Mouse (Mus musculus): Measurements from ENCODE around the gene Cldn18. TPM values are rescaled to one million over a fixed set of nuclear protein-coding genes. Genes with fewer than 3 reads are reported as not detected.

Gene Cldn18
- polyA plus RNA-seq (2015; fragmentation: Nextera tagmentation; extraction: Ambion mirVana) = 0.20 TPM in 1 of 2 replicates, not detected in the other

DNA sequence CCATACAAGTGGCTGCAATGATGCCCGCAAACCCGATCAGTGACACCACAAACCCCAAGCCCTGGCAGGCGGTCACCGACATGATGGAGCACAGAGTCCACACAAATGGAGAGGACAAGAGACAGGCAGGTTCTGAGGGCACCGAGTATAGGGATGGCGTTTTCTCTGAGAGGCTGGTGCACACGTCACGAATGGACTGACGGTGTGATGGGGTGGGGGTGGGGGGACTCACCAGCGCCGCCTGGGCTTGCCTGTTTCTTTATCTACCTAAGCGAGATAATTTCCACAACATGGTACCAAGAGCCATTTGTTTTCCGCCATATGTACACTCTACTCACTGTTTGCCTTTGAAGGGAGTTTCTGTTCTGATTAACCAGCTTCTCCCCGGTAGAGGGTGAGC is at the start of gene Cldn18:
Gene Cldn18, minus strand, starts transcription at position 134 of the 400 bp plus-strand sequence.
- H3K9me3 ChIP-seq (replicated peaks) = no peaks in the 10 kb centered on the region
- H3K4me1 ChIP-seq (replicated peaks) = no peaks in the 10 kb centered on the region
- no peak for DNase-seq
- H3K9ac ChIP-seq = no peak within 1 kb of the TSS
- H3K27me3 ChIP-seq = no peaks in the 10 kb centered on the region
- H3K27ac ChIP-seq = no peak within 1 kb of the TSS
- WGBS (ENCODE audit: insufficient replicate concordance) = 75% methylated on average over 14 of the region's 14 CpGs
- H3K4me2 ChIP-seq = no peak within 1 kb of the TSS
- H3K36me3 ChIP-seq = no peaks in the 10 kb centered on the region
- no peak for ATAC-seq (ENCODE audit: low read depth)
- no peak within 1 kb of the TSS for H3K4me3 ChIP-seq (replicated peaks)

DNA sequence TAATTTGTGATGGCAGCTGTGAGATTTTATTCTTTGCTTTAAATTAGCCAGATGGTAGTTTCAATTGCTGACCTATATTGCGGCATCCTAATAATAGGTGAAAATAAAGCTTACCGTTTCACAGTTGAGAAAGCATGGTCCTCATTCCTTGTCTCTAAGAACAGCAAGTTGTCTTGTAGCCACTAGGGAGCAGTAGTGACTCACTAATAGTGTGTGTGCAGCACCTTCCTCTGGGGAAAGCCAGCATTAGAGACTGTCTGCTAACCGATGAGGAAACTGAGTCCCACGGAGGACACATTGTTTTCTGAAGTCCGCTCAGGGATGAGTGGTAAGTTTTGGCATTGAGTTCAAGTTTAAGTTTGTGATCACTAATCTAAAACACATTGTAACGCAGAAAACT is 46.5 kb upstream of the Cldn18 start:
- 54% methylated on average over 6 of the region's 6 CpGs for WGBS (ENCODE audit: insufficient replicate concordance)
- DNase-seq (no peak), ATAC-seq (ENCODE audit: low read depth) (no peak)
- Histone ChIP-seq H3K27me3 (no peaks in the 10 kb centered on the region), H3K4me3 (replicated peaks) (no peak overlapping the region), H3K27ac (no peak overlapping the region), H3K9me3 (replicated peaks) (no peaks in the 10 kb centered on the region), H3K4me1 (replicated peaks) (no peaks in the 10 kb centered on the region), H3K9ac (no peak overlapping the region), H3K4me2 (no peak overlapping the region), H3K36me3 (no peaks in the 10 kb centered on the region)

DNA sequence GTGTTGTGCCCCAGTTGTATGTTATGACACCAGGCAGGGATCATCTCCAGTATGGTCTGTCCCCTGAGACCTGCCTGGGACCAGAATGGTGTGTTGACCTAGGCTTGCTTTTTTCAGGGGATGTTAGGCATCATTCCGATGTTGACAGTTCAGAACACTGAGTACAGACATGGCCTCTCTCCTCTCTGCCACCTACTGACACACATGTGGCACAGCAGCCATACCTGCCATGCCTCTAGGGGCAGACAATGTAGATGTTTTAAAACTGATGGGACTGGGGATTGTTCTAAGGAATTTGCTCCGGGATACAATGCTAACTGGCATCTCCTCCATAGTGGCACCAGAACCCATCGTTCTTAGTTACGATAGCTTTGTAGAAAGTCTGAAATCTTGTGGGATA is 33.2 kb upstream of the Cldn18 start:
- Histone ChIP-seq H3K27me3 (no peaks in the 10 kb centered on the region), H3K4me2 (no peak overlapping the region), H3K9ac (no peak overlapping the region), H3K27ac (no peak overlapping the region), H3K36me3 (no peaks in the 10 kb centered on the region), H3K9me3 (replicated peaks) (no peaks in the 10 kb centered on the region), H3K4me1 (replicated peaks) (no peaks in the 10 kb centered on the region), H3K4me3 (replicated peaks) (no peak overlapping the region)
- DNase-seq (no peak), ATAC-seq (ENCODE audit: low read depth) (no peak)
- 69% methylated on average over 4 of the region's 4 CpGs for WGBS (ENCODE audit: insufficient replicate concordance)

DNA sequence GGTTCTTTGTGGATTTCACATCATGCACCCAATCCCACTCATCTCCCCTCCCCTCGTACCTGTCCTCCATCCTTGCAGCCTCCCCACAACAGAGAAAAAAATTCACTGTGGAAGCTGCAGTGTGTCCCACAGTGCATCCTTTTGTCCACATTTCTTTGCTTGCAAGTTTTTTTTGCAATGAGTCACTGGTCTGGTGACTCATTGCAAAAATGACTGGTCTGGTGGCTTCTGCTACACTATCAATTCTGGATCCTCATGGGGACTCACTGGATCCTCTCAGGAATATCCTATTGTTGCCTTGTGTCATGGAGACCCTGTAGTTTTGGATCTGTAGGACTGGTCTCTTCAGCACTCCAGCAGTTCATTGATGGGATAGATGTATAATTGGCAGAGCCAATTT is 31.2 kb upstream of the Cldn18 start:
- ATAC-seq (ENCODE audit: low read depth) = no peak
- Histone ChIP-seq H3K9ac (no peak overlapping the region), H3K4me2 (no peak overlapping the region), H3K27me3 (no peaks in the 10 kb centered on the region), H3K36me3 (no peaks in the 10 kb centered on the region), H3K4me3 (replicated peaks) (no peak overlapping the region), H3K9me3 (replicated peaks) (0 out of 2 replicates have a peak, but pooled peaks cover 4% of the 10 kb centered on the region), H3K4me1 (replicated peaks) (no peaks in the 10 kb centered on the region), H3K27ac (no peak overlapping the region)
- no peak for DNase-seq
- WGBS (ENCODE audit: insufficient replicate concordance) = 68% methylated on average over 1 of the region's 1 CpGs

DNA sequence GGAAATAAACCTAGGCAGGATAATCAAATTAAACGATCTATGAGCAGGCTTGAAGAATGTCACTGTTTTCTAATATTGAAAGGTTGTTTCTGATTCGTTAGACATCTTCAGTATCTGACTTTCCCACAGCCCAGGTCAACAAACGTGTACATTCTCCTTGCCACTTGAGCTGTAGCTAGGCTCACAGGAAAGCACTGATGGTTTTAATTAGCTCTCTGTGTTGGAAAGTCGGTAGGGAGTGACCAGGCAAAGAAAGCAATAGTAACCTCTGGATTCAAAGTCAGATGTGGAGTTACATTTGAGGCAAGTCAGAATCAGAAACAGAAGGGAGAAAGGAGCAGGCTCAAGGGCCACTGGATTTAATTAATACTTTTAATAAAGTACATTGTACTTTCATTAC is 30.7 kb upstream of the Cldn18 start:
- DNase-seq = no peak
- Histone ChIP-seq H3K27me3 (no peaks in the 10 kb centered on the region), H3K36me3 (no peaks in the 10 kb centered on the region), H3K4me1 (replicated peaks) (no peaks in the 10 kb centered on the region), H3K27ac (no peak overlapping the region), H3K9me3 (replicated peaks) (0 out of 2 replicates have a peak, but pooled peaks cover 4% of the 10 kb centered on the region), H3K4me3 (replicated peaks) (no peak overlapping the region), H3K4me2 (no peak overlapping the region), H3K9ac (no peak overlapping the region)
- 51% methylated on average over 4 of the region's 4 CpGs for WGBS (ENCODE audit: insufficient replicate concordance)
- ATAC-seq (ENCODE audit: low read depth) = no peak

DNA sequence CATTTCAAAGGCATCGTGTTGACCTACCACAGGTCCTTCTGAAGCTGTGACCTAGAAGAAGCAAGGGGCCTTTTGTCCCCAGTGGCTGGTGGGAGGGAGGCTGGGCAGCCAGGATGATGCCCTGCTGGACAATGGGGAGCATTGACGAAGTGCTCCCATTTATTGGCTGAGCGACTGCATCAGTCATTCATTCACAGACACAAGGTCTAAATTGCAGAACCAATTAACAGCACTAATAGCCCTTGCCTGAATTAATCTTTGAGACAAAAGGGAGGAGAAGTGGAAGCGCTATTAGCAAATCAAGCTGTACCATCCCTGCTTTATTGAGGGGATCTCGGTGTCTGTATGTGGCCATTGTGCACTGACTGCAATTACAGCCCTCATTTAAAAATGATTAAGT is 27.5 kb upstream of the Cldn18 start:
- Histone ChIP-seq H3K4me3 (replicated peaks) (no peak overlapping the region), H3K4me1 (replicated peaks) (no peaks in the 10 kb centered on the region), H3K9me3 (replicated peaks) (0 out of 2 replicates have a peak, but pooled peaks cover 4% of the 10 kb centered on the region), H3K27ac (no peak overlapping the region), H3K36me3 (no peaks in the 10 kb centered on the region), H3K4me2 (no peak overlapping the region), H3K27me3 (no peaks in the 10 kb centered on the region), H3K9ac (no peak overlapping the region)
- WGBS (ENCODE audit: insufficient replicate concordance) = 78% methylated on average over 5 of the region's 5 CpGs
- no peak for ATAC-seq (ENCODE audit: low read depth)
- no peak for DNase-seq

DNA sequence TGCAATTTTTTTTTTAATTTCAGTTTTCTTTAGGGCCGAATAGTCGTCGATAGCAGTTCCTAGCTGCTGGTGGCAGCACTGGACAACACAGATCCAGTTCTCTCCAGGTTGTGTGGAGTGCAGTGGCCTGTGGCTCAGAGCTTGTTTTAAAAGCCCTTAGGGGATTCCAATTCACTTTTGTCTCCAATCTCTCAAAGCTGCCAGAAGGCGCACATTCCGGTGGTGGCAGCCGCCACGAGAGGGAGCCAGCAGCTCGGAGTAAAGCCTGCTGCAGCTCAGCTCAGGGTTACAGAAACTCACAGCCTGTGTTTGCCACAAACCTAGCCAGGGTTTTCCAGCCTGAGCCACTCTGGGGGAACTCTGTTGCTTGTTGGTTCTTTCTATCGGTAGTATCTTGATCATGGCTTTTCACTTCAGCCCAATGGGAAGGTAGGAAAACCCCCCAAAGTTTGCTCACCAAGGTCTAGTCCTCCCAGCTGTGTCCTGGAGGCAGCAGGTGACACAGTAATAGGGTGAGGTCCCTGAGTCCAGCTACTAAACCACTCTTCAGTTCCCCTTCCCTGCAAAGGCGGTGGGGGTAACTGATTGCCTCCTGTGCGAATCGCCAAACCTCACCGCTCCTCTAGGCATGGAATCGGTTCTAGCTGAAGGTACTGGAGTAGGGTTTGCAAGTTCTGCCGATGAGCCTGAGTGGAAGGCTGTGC is 13.0 kb upstream of the Cldn18 start:
- no peaks in the 10 kb centered on the region for H3K27me3 ChIP-seq
- H3K4me2 ChIP-seq = no peak overlapping the region
- no peak overlapping the region for H3K4me3 ChIP-seq (replicated peaks)
- no peaks in the 10 kb centered on the region for H3K36me3 ChIP-seq
- 35% methylated on average over 15 of the region's 15 CpGs for WGBS (ENCODE audit: insufficient replicate concordance)
- H3K27ac ChIP-seq = no peak overlapping the region
- 0 out of 2 replicates have a peak, but pooled peaks cover 1% of the 10 kb centered on the region for H3K9me3 ChIP-seq (replicated peaks)
- no peak overlapping the region for H3K9ac ChIP-seq
- ATAC-seq (ENCODE audit: low read depth) (no peak), DNase-seq (no peak)
- H3K4me1 ChIP-seq (replicated peaks) = no peaks in the 10 kb centered on the region

DNA sequence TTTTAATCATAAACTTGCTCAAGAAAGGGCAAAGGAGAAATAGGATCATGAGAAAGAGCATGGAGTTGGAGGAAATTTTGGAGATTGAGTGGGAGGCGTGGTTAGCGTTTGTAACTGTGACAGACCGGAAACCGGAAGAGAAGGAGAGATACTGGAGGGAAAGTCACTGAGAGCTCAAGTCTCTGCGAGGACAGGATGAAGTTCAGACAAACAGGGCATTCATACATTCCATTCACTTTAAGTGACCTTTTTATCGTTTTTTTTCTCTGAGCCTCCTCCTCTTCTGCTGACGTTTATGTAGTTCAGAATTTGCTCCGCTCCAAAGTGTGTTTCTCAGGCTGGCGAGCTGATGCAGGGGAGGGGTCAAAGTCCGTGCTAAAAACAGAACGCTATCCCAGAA is 10.8 kb upstream of the Cldn18 start:
- 50% methylated on average over 11 of the region's 11 CpGs for whole genome bisulfite sequencing (ENCODE audit: insufficient replicate concordance)
- DNase-seq (no peak), ATAC-seq (ENCODE audit: low read depth) (no peak)
- no peaks in the 10 kb centered on the region for H3K9me3 ChIP-seq (replicated peaks)
- no peak overlapping the region for H3K4me2 ChIP-seq
- no peaks in the 10 kb centered on the region for H3K36me3 ChIP-seq
- H3K9ac ChIP-seq = no peak overlapping the region
- no peak overlapping the region for H3K27ac ChIP-seq
- no peaks in the 10 kb centered on the region for H3K27me3 ChIP-seq
- H3K4me3 ChIP-seq (replicated peaks) = no peak overlapping the region
- H3K4me1 ChIP-seq (replicated peaks) = no peaks in the 10 kb centered on the region

DNA sequence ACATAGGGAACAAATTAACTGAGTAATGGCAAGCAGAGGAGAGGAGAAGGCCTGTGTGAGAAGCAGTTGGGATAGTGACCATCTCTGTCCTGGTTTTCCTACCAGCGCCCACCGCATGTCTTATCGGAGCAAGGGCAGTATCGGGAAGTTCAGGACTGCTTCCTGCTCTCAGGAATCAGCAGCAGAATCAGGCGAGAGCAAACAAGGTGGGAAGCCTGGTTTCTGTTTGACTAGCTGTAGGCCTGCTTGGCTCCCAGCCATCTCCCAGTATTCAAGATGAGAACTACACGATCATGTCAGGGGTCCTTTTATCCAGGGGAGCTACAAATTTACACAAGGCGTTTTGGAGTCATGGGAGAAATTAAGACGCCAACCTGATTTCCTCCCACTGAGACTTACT is 8.2 kb upstream of the Cldn18 start:
- H3K9me3 ChIP-seq (replicated peaks) = no peaks in the 10 kb centered on the region
- H3K36me3 ChIP-seq = no peaks in the 10 kb centered on the region
- H3K27ac ChIP-seq = no peak overlapping the region
- H3K9ac ChIP-seq = no peak overlapping the region
- DNase-seq (no peak), ATAC-seq (ENCODE audit: low read depth) (no peak)
- WGBS (ENCODE audit: insufficient replicate concordance) = 49% methylated on average over 8 of the region's 8 CpGs
- H3K4me3 ChIP-seq (replicated peaks) = no peak overlapping the region
- H3K27me3 ChIP-seq = no peaks in the 10 kb centered on the region
- H3K4me2 ChIP-seq = no peak overlapping the region
- no peaks in the 10 kb centered on the region for H3K4me1 ChIP-seq (replicated peaks)

DNA sequence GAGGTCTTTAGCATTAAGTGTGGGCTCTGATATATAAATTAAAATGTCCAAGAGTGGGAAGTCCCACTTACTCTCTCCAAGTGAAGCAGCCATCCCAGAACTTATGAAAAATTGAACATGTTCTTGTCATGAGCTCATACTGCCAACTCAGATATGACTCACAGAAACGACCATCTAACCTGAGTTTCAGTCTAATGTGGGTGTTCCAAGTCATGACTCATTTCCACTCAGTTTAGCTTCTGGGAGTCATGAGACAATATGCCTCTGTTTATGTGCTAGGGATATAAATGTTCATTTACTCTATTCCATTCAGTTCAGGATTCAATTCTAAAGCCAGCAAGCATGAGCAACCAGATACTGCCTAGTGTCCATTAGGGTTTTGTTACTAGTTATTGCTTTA is 2.9 kb upstream of the Cldn18 start:
- Histone ChIP-seq H3K4me1 (replicated peaks) (no peaks in the 10 kb centered on the region), H3K36me3 (no peaks in the 10 kb centered on the region), H3K4me3 (replicated peaks) (no peak overlapping the region), H3K9ac (no peak overlapping the region), H3K4me2 (no peak overlapping the region), H3K9me3 (replicated peaks) (no peaks in the 10 kb centered on the region), H3K27me3 (no peaks in the 10 kb centered on the region), H3K27ac (no peak overlapping the region)
- DNase-seq (no peak), ATAC-seq (ENCODE audit: low read depth) (no peak)
- 13% methylated on average over 1 of the region's 1 CpGs for WGBS (ENCODE audit: insufficient replicate concordance)

DNA sequence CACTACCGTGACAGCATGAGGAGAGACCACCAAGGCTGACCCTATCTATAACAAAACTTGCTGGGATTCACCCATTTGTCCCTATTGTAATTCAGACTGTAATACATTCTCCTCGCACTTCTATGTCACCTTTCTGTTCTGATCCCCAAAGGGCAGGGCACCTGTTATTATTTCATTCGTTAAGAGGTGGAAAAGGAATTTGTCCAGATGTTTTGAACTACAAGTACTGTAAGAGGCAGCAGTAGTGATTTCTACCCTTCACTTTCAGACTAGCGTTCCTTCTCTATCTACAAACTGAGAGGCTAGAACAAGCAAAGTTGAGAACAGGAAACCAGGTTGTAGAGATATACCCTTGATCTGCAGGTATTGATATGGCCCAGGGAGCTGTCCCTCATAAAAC is 6.8 kb downstream of the Cldn18 start:
- H3K9ac ChIP-seq = no peak overlapping the region
- no peak overlapping the region for H3K4me2 ChIP-seq
- H3K27me3 ChIP-seq = no peaks in the 10 kb centered on the region
- H3K27ac ChIP-seq = no peak overlapping the region
- ATAC-seq (ENCODE audit: low read depth) (no peak), DNase-seq (no peak)
- H3K36me3 ChIP-seq = no peaks in the 10 kb centered on the region
- H3K9me3 ChIP-seq (replicated peaks) = no peaks in the 10 kb centered on the region
- no peak overlapping the region for H3K4me3 ChIP-seq (replicated peaks)
- WGBS (ENCODE audit: insufficient replicate concordance) = 55% methylated on average over 4 of the region's 4 CpGs
- H3K4me1 ChIP-seq (replicated peaks) = no peaks in the 10 kb centered on the region

DNA sequence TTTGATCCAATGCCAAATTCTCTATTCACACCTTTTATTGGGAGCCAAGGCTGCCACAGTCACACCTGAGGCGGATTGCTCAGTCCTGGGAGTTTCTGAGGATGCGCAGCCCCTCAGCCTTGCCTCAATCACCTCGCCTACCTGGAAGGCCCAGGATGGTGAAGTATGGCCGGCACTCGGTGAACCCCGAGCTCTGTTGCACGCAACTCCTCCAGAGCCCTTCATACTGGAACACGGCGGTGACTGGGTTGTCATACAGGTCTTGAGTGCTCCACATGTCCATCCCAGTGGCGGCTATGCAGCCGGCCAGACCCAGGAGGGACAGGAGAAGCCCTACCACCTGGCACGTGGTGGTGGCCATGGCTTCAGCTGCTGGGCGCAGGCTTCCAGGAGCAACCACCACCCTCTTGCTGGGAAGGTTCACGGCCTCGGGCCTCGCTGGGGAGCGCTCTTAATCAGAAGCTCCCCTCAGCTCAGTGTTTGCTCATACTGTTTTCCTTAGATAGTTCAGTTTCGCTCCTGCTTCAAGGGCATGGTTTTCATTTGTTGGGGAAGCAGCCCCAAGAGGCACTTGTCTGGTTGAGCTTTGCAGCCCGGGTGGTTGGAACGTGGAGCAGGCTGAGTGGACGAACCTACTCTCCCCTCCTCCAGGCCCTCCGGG is 7.3 kb downstream of the Cldn18 start:
- Histone ChIP-seq H3K36me3 (no peaks in the 10 kb centered on the region), H3K9me3 (replicated peaks) (no peaks in the 10 kb centered on the region), H3K4me3 (replicated peaks) (no peak overlapping the region), H3K27ac (no peak overlapping the region), H3K4me1 (replicated peaks) (no peaks in the 10 kb centered on the region), H3K4me2 (no peak overlapping the region), H3K27me3 (no peaks in the 10 kb centered on the region), H3K9ac (no peak overlapping the region)
- ATAC-seq (ENCODE audit: low read depth) (no peak), DNase-seq (no peak)
- 69% methylated on average over 22 of the region's 22 CpGs for WGBS (ENCODE audit: insufficient replicate concordance)

All from liver, embryonic 13.5 days (tissue).